Mouse (Mus musculus) embryo, embryonic 10.5 days (tissue): Measurements from ENCODE around the gene Snn.
"Not testable (repeated sequence)": the region's sequence is repeated elsewhere in the genome, so short reads cannot be mapped to it uniquely, and the experiment has no call there.

ENCODE experiments used
- DNase-seq: peaks from one replicate; pipeline ENCODE4 v3.0.0-alpha.2; 2015; ENCODE audit warnings: low spot score

Snn gene

GRCm38 (mm10) chr16:11060645-11061044, at the start of gene Snn:
Snn (plus strand) TSS chr16:11060945.
- DNase-seq, result no peak

- no peak for DNase-seq
Observed at GRCm38 (mm10) chr16:11011206-11011605, 49.5 kb upstream of the Snn start.

- no peak for DNase-seq
Observed at GRCm38 (mm10) chr16:11011939-11012338, 48.8 kb upstream of the Snn start.

- DNase-seq, result peak; percentile 38
Observed at GRCm38 (mm10) chr16:11012571-11013463, 47.9 kb upstream of the Snn start.

- DNase-seq, result not testable (repeated sequence)
Observed at GRCm38 (mm10) chr16:11013464-11014147, 47.1 kb upstream of the Snn start.

GRCm38 (mm10) chr16:11014407-11014806, 46.3 kb upstream of the Snn start:
- DNase-seq, result no peak

GRCm38 (mm10) chr16:11016353-11016752, 44.4 kb upstream of the Snn start:
- no peak for DNase-seq

- no peak for DNase-seq
Observed at GRCm38 (mm10) chr16:11017807-11018595, 42.7 kb upstream of the Snn start.

GRCm38 (mm10) chr16:11021403-11022112, 39.2 kb upstream of the Snn start:
- peak; percentile 35 for DNase-seq

GRCm38 (mm10) chr16:11022113-11022489, 38.6 kb upstream of the Snn start:
- no peak for DNase-seq

GRCm38 (mm10) chr16:11023618-11024017, 37.1 kb upstream of the Snn start:
- no peak for DNase-seq

GRCm38 (mm10) chr16:11024841-11025240, 35.9 kb upstream of the Snn start:
- no peak for DNase-seq

- DNase-seq, result no peak
Observed at GRCm38 (mm10) chr16:11028206-11028605, 32.5 kb upstream of the Snn start.

GRCm38 (mm10) chr16:11030844-11031243, 29.9 kb upstream of the Snn start:
- DNase-seq, result no peak

GRCm38 (mm10) chr16:11031320-11031719, 29.4 kb upstream of the Snn start:
- DNase-seq, result no peak

GRCm38 (mm10) chr16:11034193-11034803, 26.4 kb upstream of the Snn start:
- peak; percentile 93 for DNase-seq

- DNase-seq, result no peak
Observed at GRCm38 (mm10) chr16:11035273-11035672, 25.5 kb upstream of the Snn start.

GRCm38 (mm10) chr16:11035790-11036431, 24.8 kb upstream of the Snn start:
- DNase-seq, result peak; percentile 92

GRCm38 (mm10) chr16:11040603-11041002, 20.1 kb upstream of the Snn start:
- DNase-seq, result no peak

GRCm38 (mm10) chr16:11043239-11043638, 17.5 kb upstream of the Snn start:
- no peak for DNase-seq

GRCm38 (mm10) chr16:11046437-11046836, 14.3 kb upstream of the Snn start:
- no peak for DNase-seq
